Mouse (Mus musculus): Measurements from ENCODE around the gene Mlh3.

DNA sequence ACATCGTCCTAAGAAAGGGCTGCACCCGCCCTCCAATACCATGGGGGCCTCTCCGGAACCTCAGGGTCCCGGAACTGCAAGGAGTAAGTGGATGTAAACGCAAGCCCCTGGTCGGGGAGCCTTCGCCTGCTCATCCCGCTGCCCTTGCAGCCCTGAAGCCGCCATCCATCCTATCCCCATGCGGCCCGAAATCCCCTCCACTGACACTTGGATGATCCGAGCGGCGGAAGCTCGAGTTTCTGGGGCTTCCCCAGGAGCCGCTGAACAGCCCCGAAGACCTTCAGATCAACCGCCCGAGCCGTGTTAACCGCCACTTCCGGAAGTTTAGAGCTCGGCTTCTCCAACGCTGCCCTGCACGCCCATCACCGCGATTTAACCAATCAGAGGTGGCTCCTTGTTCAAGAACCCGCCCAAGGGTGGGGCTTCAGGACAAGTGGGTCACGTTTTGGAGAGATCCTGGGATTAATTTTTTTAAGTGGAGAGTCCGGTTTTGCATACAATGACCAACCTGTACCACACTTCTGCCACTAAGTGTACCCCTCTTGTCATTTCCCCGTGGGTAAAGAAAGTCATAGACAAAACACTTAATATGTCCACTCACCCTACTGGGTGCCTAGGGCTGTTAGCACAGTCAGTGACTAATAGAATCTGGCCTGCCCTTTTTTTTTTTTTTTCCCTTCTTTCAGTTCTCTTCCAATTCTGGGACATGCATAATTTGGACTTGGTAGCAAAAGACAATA, 9.9 kb upstream of the Mlh3 start:
- TF ChIP-seq CTCF (IDR thresholded peaks at IDR 0.05; ENCODE audit: insufficient read depth, low read depth, low read length) (no peak), POLR2A (IDR thresholded peaks at IDR 0.05; ENCODE audit: insufficient read depth, low read depth, low read length) (no peak)

Data from olfactory bulb, adult 2 months (tissue).